Mouse (Mus musculus) adrenal gland, postnatal 25 days (tissue): ENCODE measurements around the gene Papss2. TPM values are rescaled to one million over a fixed set of nuclear protein-coding genes. Genes with fewer than 3 reads are reported as not detected.

Source experiments
- DNase-seq: peaks from one replicate; pipeline ENCODE4 v3.0.0; 2021; ENCODE audit warnings: mixed read lengths
- total RNA-seq: library from RNA; stranded (reverse); gene quantifications from 2 replicates; pipeline ENCODE4 v1.2.3, GENCODE M21; 2021

The Papss2 gene
- total RNA-seq, 1 experiment from 2014 or later = 13.4 TPM

GRCm38 (mm10) chr19:32599436-32599835, 3.8 kb downstream of the Papss2 start:
- no peak for DNase-seq

DNA sequence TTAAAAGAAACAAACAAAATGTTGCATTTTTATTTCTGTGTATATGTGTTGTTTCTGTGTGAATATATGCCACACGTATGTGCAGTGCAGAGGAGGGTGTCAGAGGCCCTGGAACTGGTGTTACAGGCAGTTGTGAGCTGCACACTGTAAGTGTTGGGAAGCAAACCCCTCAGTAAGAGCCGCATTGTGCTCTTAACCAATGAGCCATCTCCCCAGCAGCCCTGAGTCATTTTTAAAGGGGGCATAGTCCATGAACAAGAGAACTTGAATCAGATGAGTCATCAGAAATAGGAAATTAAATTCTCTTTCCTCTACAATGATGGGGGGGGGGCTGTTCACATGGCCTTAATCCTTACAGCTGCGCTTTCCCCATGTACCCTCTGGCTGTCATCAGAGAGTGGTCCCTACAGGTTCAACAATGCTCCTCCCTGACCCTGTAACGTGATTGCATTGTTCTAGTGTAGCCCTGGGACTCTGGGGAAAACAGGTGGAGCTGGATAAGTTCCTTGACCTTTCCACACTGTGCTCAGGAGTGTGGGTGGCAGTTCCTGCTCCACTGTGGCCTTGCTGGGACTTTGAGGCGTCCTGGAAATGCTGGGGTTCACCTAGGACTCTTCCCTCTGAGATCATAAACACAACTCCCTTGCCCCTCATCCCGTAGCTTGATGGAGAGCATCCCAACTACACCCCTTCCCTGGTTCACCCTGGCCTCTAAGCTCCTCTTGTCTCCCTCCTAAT, 5.6 kb downstream of the Papss2 start:
- no peak for DNase-seq

DNA sequence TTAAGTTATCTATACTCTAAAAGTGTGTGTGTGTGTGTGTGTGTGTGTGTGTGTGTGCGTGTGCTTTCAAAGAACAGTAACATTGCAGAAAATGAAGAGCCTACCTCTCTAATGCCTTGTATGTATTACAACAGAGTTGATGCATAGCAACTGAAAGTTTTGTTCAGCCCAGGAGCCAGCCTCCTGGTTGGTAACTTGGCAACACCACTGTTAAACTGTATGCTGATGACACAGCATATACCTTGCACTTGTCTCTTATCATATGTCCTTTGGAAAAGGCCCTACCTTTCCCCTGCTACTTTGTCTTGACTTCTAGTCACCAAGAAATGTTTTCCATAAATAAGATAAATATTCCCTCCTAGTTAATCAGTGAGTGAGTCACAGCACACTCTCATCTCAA, 7.9 kb downstream of the Papss2 start:
- DNase-seq = no peak

GRCm38 (mm10) chr19:32604127-32604526, 8.5 kb downstream of the Papss2 start:
- DNase-seq = no peak

- no peak for DNase-seq
Measured at GRCm38 (mm10) chr19:32604563-32605252, 9.1 kb downstream of the Papss2 start.

DNA sequence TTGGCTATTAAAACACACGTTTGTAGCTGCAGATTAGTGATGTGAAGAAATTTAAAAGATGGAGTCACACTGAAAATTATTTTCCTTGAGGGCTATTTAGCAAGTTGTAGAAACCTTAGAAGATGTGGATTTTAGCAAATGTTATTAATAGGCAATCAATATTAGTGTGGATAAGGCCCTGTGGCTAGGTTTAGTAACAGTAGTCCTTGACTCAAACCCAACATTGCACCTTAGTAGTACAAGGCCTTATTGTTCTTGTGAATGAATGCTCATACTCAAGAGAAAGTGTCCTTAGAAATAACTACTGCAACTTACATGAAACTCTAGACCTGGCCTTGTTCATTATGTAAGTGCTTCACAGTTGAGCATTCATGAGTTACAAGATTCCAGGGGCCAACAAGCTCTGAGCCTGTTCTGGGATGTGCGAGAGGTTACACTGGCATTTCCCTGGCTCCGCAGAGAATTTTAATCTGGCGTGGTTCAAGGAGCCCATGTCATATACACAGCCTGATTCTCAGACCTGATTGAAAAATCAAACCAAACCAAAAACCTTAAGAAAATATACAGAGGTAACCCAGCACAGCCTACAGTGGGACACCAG, 10.7 kb downstream of the Papss2 start:
- no peak for DNase-seq

GRCm38 (mm10) chr19:32607036-32607435, 11.4 kb downstream of the Papss2 start:
- no peak for DNase-seq

GRCm38 (mm10) chr19:32611386-32612092, 15.9 kb downstream of the Papss2 start:
- DNase-seq = no peak

DNA sequence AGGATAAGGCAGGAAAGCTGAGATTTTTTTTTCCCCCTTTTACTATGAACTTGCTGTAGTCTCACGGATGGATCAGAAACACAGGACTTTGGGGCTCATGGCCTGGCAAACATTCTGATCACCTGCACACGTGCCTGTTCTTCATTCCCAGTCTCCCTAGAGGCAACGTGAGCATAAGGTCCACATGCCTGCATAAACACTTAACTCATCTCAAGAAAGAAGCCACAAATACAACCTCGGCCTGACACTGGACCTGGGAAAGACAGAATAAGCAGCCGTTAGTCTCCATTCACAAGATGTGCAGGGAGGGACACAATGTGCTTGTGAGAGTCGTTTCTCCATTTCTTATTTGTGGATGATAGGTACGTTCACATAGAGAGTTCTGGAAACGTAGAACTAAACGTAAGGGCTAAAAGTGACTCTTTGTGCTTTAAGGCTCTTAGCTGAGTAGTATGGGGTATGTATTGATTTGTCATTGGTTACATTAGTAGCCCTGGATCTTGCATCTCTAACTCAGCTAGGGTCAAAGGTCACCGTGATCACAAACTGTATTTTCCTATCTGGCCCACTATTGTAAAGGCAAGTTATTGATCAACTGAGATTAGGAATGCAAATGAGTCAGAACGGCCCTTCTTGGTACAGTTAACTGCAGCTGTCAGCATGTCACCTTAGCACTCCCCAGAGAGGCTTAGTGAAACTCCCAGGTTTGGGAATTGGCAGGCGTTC, 18.6 kb downstream of the Papss2 start:
- DNase-seq = no peak

DNA sequence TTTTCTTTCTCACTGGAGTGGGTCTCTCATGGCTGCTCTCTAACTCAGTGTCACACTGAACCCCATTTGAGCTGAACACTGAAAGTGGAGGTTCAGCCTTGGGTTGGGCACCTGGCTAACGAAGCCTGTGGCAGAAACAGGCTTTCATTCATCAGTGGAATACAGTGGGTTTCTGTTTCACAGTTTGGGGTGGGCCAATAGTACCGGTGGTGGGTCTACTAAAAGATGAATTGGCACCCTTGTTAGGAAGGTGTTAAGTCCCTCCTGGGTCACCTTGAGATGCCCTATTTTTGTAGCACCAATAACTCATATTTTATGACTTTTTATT, 19.1 kb downstream of the Papss2 start:
- DNase-seq = no peak

- DNase-seq = no peak
Measured at GRCm38 (mm10) chr19:32616646-32617045, 21.1 kb downstream of the Papss2 start.

GRCm38 (mm10) chr19:32619739-32620138, 24.1 kb downstream of the Papss2 start:
- no peak for DNase-seq

- no peak for DNase-seq
Measured at GRCm38 (mm10) chr19:32620859-32621445, 25.4 kb downstream of the Papss2 start.

DNA sequence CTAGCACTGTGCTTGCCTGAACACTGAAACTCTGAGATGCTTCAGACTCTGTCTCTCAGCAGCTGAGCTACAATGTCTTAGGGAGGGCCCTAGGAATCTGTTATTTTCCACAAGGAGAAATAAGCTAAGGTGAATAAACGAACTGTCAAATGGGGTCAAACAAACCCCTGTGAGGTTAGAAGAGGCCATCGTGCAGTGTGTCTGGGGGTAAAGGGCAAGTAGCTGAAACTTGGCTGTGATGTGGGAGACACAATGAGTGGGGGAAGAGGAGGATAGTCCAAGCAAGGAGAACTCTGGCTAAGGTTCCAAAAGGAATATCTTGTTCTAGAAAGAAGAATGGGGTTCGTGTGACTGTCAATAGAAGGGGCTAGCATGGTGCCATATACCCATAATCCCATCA, 26.6 kb downstream of the Papss2 start:
- no peak for DNase-seq

- no peak for DNase-seq
Measured at GRCm38 (mm10) chr19:32626768-32627331, 31.3 kb downstream of the Papss2 start.

- DNase-seq = no peak
Measured at GRCm38 (mm10) chr19:32627631-32628030, 32.0 kb downstream of the Papss2 start.

DNA sequence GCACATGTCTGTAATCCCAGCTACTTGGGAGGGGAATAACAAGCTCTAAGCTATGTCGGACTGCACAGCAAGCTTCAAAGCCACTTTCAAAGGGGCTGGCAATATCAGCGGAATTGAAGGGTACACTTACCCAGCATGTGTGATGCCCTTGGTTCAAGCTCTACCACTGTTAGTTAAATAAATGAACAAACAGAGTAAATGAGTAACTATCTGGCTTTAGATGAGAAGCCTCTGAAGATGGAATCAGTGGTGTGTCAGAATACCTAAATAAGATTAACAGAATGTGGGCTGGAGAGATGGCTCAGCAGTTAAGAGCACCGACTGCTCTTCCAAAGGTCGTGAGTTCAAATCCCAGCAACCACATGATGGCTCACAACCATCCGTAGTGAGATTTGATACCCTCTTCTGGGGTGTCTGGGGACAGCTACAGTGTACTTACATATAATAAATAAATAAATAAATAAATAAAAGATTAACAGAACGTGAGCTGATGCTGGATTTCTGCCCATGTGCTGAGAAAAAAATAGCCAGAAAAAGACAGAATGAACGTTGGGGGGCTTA, 33.1 kb downstream of the Papss2 start:
- DNase-seq = no peak

DNA sequence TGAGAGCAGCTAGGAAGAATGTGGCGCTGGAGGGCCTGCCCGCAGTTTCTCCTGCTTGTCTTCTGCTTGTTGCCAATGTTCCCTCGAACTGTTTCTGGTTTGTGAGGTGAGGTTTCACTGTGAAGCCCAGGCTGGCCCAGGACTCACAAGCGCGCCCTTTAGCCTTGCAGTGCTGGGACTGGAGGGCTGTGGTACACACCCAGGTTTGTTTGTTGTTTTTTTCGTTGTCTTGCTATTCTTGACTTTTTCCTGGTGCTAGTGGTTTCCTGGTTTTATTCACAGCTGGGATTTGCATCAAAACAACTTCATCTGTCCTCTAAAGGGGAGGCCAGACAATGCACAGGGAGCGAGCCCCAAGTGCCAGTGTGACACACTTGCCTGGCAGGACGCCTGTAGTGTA, 39.3 kb downstream of the Papss2 start:
- no peak for DNase-seq

GRCm38 (mm10) chr19:32637357-32638275, 42.0 kb downstream of the Papss2 start:
- no peak for DNase-seq

GRCm38 (mm10) chr19:32638276-32638903, 42.8 kb downstream of the Papss2 start:
- no peak for DNase-seq
